Mouse (Mus musculus): ENCODE results near the gene Yipf1. TPM values are rescaled to one million over a fixed set of nuclear protein-coding genes. Genes with fewer than 3 reads are reported as not detected.
"Not testable (repeated sequence)": the region's sequence is repeated elsewhere in the genome, so short reads cannot be mapped to it uniquely, and the experiment has no call there.

Gene Yipf1
- polyA plus RNA-seq, 1 experiment from 2014 or later: 48.9 TPM

- Histone ChIP-seq H3K27ac (no peak overlapping the region), H3K36me3 (no peaks in the 10 kb centered on the region), H3K9ac (no peak overlapping the region), H3K4me3 (no peak overlapping the region), H3K9me3 (no peaks in the 10 kb centered on the region), H3K4me1 (no peaks in the 10 kb centered on the region), H3K27me3 (replicated peaks) (no peaks in the 10 kb centered on the region), H3K4me2 (replicated peaks) (no peak overlapping the region)
- WGBS: 78% methylated on average over 8 of the region's 8 CpGs
- no peak for ATAC-seq (ENCODE audit: low FRiP score, low read depth)
These were observed 22.2 kb downstream of the Yipf1 start for GRCm38 (mm10) chr4:107336356-107336755.

GRCm38 (mm10) chr4:107337455-107337854 lies 23.3 kb downstream of the Yipf1 start:
- Histone ChIP-seq H3K27me3 (replicated peaks) (no peaks in the 10 kb centered on the region), H3K4me2 (replicated peaks) (no peak overlapping the region), H3K9ac (no peak overlapping the region), H3K4me1 (0 out of 2 replicates have a peak, but pooled peaks cover 5% of the 10 kb centered on the region), H3K9me3 (no peaks in the 10 kb centered on the region), H3K27ac (no peak overlapping the region), H3K36me3 (no peaks in the 10 kb centered on the region), H3K4me3 (no peak overlapping the region)
- WGBS: 91% methylated on average over 5 of the region's 5 CpGs
- no peak for ATAC-seq (ENCODE audit: low FRiP score, low read depth)

GRCm38 (mm10) chr4:107341354-107341753 lies 27.2 kb downstream of the Yipf1 start:
- no peak overlapping the region for H3K9ac ChIP-seq
- H3K9me3 ChIP-seq: no peaks in the 10 kb centered on the region
- no peaks in the 10 kb centered on the region for H3K36me3 ChIP-seq
- no peak overlapping the region for H3K4me3 ChIP-seq
- H3K27ac ChIP-seq: no peak overlapping the region
- no peaks in the 10 kb centered on the region for H3K27me3 ChIP-seq (replicated peaks)
- WGBS: 33% methylated on average over 5 of the region's 5 CpGs
- 0 out of 2 replicates have a peak, but pooled peaks cover 5% of the 10 kb centered on the region for H3K4me1 ChIP-seq
- no peak overlapping the region for H3K4me2 ChIP-seq (replicated peaks)
- no peak for ATAC-seq (ENCODE audit: low FRiP score, low read depth)

GRCm38 (mm10) chr4:107344612-107345011 lies 30.4 kb downstream of the Yipf1 start:
- no peaks in the 10 kb centered on the region for H3K27me3 ChIP-seq (replicated peaks)

GRCm38 (mm10) chr4:107347221-107347620 lies 33.1 kb downstream of the Yipf1 start:
- H3K27ac ChIP-seq: no peak overlapping the region
- no peaks in the 10 kb centered on the region for H3K9me3 ChIP-seq
- peaks cover 7% of the 10 kb centered on the region for H3K4me1 ChIP-seq
- WGBS: 75% methylated on average over 6 of the region's 6 CpGs
- peaks cover 8% of the 10 kb centered on the region; the same call in 1 of the 2 replicates for H3K36me3 ChIP-seq
- no peaks in the 10 kb centered on the region for H3K27me3 ChIP-seq (replicated peaks)
- H3K9ac ChIP-seq: no peak overlapping the region
- H3K4me2 ChIP-seq (replicated peaks): no peak overlapping the region
- no peak overlapping the region for H3K4me3 ChIP-seq
- no peak for ATAC-seq (ENCODE audit: low FRiP score, low read depth)

More at GRCm38 (mm10) chr4:107344612-107345011, 30.4 kb downstream of the Yipf1 start:
- Histone ChIP-seq H3K4me2 (replicated peaks) (no peak overlapping the region), H3K4me1 (peaks cover 12% of the 10 kb centered on the region), H3K9ac (no peak overlapping the region), H3K27ac (no peak overlapping the region), H3K36me3 (0 out of 2 replicates have a peak, but pooled peaks cover 3% of the 10 kb centered on the region), H3K4me3 (no peak overlapping the region), H3K9me3 (no peaks in the 10 kb centered on the region)
- ATAC-seq (ENCODE audit: low FRiP score, low read depth): no peak
- 81% methylated on average over 7 of the region's 7 CpGs for WGBS

- Histone ChIP-seq H3K36me3 (peaks cover 8% of the 10 kb centered on the region; the same call in 1 of the 2 replicates), H3K9ac (no peak overlapping the region), H3K4me3 (no peak overlapping the region), H3K27me3 (replicated peaks) (no peaks in the 10 kb centered on the region), H3K9me3 (no peaks in the 10 kb centered on the region), H3K4me1 (peaks cover 9% of the 10 kb centered on the region), H3K4me2 (replicated peaks) (no peak overlapping the region; the same call in 1 of the 2 replicates), H3K27ac (no peak overlapping the region)
- ATAC-seq (ENCODE audit: low FRiP score, low read depth): peak; percentile 37; the same call in 1 of the 2 replicates
- 73% methylated on average over 20 of the region's 20 CpGs for WGBS
These were observed 34.6 kb downstream of the Yipf1 start for GRCm38 (mm10) chr4:107348529-107349310.

GRCm38 (mm10) chr4:107349311-107350008 lies 35.3 kb downstream of the Yipf1 start:
- H3K4me1 ChIP-seq: peaks cover 16% of the 10 kb centered on the region
- H3K27ac ChIP-seq: no peak overlapping the region
- H3K27me3 ChIP-seq (replicated peaks): no peaks in the 10 kb centered on the region
- H3K4me3 ChIP-seq: no peak overlapping the region
- ATAC-seq (ENCODE audit: low FRiP score, low read depth): no peak
- 74% methylated on average over 8 of the region's 8 CpGs for WGBS
- H3K4me2 ChIP-seq (replicated peaks): no peak overlapping the region
- no peak overlapping the region for H3K9ac ChIP-seq
- H3K9me3 ChIP-seq: no peaks in the 10 kb centered on the region
- peaks cover 8% of the 10 kb centered on the region; the same call in 1 of the 2 replicates for H3K36me3 ChIP-seq

- H3K9ac ChIP-seq: no peak overlapping the region
- no peak overlapping the region for H3K27ac ChIP-seq
- H3K27me3 ChIP-seq (replicated peaks): no peaks in the 10 kb centered on the region
- peaks cover 8% of the 10 kb centered on the region; the same call in 1 of the 2 replicates for H3K36me3 ChIP-seq
- no peak overlapping the region for H3K4me2 ChIP-seq (replicated peaks)
- no peak overlapping the region for H3K4me3 ChIP-seq
- peaks cover 20% of the 10 kb centered on the region for H3K4me1 ChIP-seq
- no peak for ATAC-seq (ENCODE audit: low FRiP score, low read depth)
- H3K9me3 ChIP-seq: no peaks in the 10 kb centered on the region
These were observed 37.2 kb downstream of the Yipf1 start for GRCm38 (mm10) chr4:107351368-107351767.

GRCm38 (mm10) chr4:107353612-107354011 lies 39.4 kb downstream of the Yipf1 start:
- 87% methylated on average over 3 of the region's 3 CpGs for WGBS
- Histone ChIP-seq H3K9me3 (no peaks in the 10 kb centered on the region), H3K36me3 (peaks cover 8% of the 10 kb centered on the region; the same call in 1 of the 2 replicates), H3K27me3 (replicated peaks) (no peaks in the 10 kb centered on the region), H3K9ac (no peak overlapping the region), H3K27ac (peak overlapping the region; percentile 57), H3K4me3 (no peak overlapping the region), H3K4me2 (replicated peaks) (no peak overlapping the region), H3K4me1 (peaks cover 18% of the 10 kb centered on the region)
- peak; percentile 4; the same call in 1 of the 2 replicates for ATAC-seq (ENCODE audit: low FRiP score, low read depth)

- peak; percentile 59 for ATAC-seq (ENCODE audit: low FRiP score, low read depth)
- 62% methylated on average over 5 of the region's 5 CpGs for WGBS
- peaks cover 14% of the 10 kb centered on the region for H3K4me1 ChIP-seq
- H3K27me3 ChIP-seq (replicated peaks): no peaks in the 10 kb centered on the region
- H3K4me2 ChIP-seq (replicated peaks): 0 out of 2 replicates have a peak overlapping the region, but pooled peaks have one; percentile 18
- H3K4me3 ChIP-seq: no peak overlapping the region
- H3K36me3 ChIP-seq: peaks cover 8% of the 10 kb centered on the region; the same call in 1 of the 2 replicates
- peak overlapping the region; percentile 57 for H3K27ac ChIP-seq
- no peaks in the 10 kb centered on the region for H3K9me3 ChIP-seq
- H3K9ac ChIP-seq: no peak overlapping the region
These were observed 40.0 kb downstream of the Yipf1 start for GRCm38 (mm10) chr4:107354126-107354525.

- ATAC-seq (ENCODE audit: low FRiP score, low read depth): peak; percentile 88
- Histone ChIP-seq H3K4me2 (replicated peaks) (0 out of 2 replicates have a peak overlapping the region, but pooled peaks have one; percentile 18), H3K36me3 (peaks cover 8% of the 10 kb centered on the region; the same call in 1 of the 2 replicates), H3K27ac (peak overlapping the region; percentile 57), H3K9ac (no peak overlapping the region), H3K4me1 (peaks cover 14% of the 10 kb centered on the region), H3K4me3 (no peak overlapping the region), H3K27me3 (replicated peaks) (no peaks in the 10 kb centered on the region), H3K9me3 (no peaks in the 10 kb centered on the region)
- 5% methylated on average over 4 of the region's 4 CpGs for WGBS
These were observed 40.4 kb downstream of the Yipf1 start for GRCm38 (mm10) chr4:107354543-107354942.

GRCm38 (mm10) chr4:107357172-107357571 lies 43.0 kb downstream of the Yipf1 start:
- H3K9me3 ChIP-seq; H3K36me3 ChIP-seq; H3K4me2 ChIP-seq (replicated peaks); H3K4me3 ChIP-seq; H3K27me3 ChIP-seq (replicated peaks); H3K9ac ChIP-seq; ATAC-seq (ENCODE audit: low FRiP score, low read depth); H3K27ac ChIP-seq: not testable (repeated sequence)
- WGBS: 38% methylated on average over 8 of the region's 8 CpGs
- H3K4me1 ChIP-seq: peaks cover 14% of the 10 kb centered on the region

Measured in neural tube, embryonic 12.5 days (tissue).